Mouse (Mus musculus): ENCODE data around the gene Chchd6. TPM values are rescaled to one million over a fixed set of nuclear protein-coding genes. Genes with fewer than 3 reads are reported as not detected.

Chchd6 gene
- polyA plus RNA-seq, 1 experiment from 2014 or later = 69.0 TPM

DNA sequence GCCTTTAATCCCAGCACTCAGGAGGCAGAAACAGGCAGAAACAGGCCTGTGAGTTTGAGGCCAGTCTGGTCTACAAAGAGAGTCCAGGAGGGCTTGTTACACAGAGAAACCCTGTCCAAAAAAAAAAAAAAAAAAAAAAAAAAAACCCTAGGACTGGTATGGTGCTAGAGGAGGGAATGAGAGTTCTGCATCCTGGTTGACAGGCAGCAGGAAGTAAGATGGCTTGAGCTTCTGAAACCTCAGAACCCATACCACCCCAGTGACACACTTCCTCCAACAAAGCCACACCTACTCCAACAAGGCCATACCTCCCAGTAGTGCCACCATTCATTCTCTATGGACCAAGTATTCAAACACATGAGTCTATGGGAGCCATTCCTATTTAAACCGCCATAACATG, 1.1 kb upstream of the Chchd6 start:
- no peak overlapping the region for H3K27ac ChIP-seq (ENCODE audit: low read depth, low read length)
- H3K9ac ChIP-seq (ENCODE audit: low read depth, low read length) = no peak overlapping the region
- ATAC-seq (ENCODE audit: low FRiP score, low TSS enrichment) = no peak
- 0 out of 2 replicates have a peak, but pooled peaks cover 3% of the 10 kb centered on the region for H3K4me1 ChIP-seq (ENCODE audit: control insufficient read depth, insufficient read depth, low read length)
- no peaks in the 10 kb centered on the region for H3K36me3 ChIP-seq (ENCODE audit: control insufficient read depth, insufficient read depth, low read length)
- H3K27me3 ChIP-seq (ENCODE audit: control insufficient read depth, insufficient read depth, low read length) = no peaks in the 10 kb centered on the region
- H3K4me2 ChIP-seq (replicated peaks; ENCODE audit: low read depth, low read length) = no peak overlapping the region
- H3K4me3 ChIP-seq (ENCODE audit: low read length) = no peak overlapping the region
- 89% methylated on average over 1 of the region's 1 CpGs for WGBS
- 0 out of 2 replicates have a peak, but pooled peaks cover 6% of the 10 kb centered on the region for H3K9me3 ChIP-seq (ENCODE audit: control insufficient read depth, low read length)

DNA sequence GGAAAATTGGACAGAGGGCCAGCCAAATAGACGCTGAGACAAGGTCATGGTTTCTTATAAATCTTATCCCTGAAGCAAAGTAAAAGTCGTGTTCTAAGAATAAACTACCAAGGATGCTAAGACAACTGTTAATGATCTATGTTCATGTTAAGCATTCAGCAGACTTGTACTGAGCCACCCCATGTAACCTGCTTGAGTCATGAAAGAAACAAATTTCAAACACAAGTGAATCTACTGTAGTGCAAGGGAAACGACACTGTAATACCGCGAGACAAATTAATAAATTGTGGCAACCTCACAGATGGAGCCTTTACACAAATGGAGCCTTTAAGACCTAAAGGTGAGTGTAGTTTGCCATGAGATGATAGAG, 310 bp upstream of the Chchd6 start:
- 0 out of 2 replicates have a peak, but pooled peaks cover 6% of the 10 kb centered on the region for H3K9me3 ChIP-seq (ENCODE audit: control insufficient read depth, low read length)
- no peak overlapping the region for H3K27ac ChIP-seq (ENCODE audit: low read depth, low read length)
- H3K9ac ChIP-seq (ENCODE audit: low read depth, low read length) = no peak overlapping the region
- H3K4me2 ChIP-seq (replicated peaks; ENCODE audit: low read depth, low read length) = peak overlapping the region; percentile 65; the same call in 1 of the 2 replicates
- 0 out of 2 replicates have a peak, but pooled peaks cover 3% of the 10 kb centered on the region for H3K4me1 ChIP-seq (ENCODE audit: control insufficient read depth, insufficient read depth, low read length)
- H3K36me3 ChIP-seq (ENCODE audit: control insufficient read depth, insufficient read depth, low read length) = no peaks in the 10 kb centered on the region
- H3K4me3 ChIP-seq (ENCODE audit: low read length) = peak overlapping the region; percentile 77; the same call in 1 of the 2 replicates
- peak; percentile 40; the same call in 1 of the 2 replicates for ATAC-seq (ENCODE audit: low FRiP score, low TSS enrichment)
- H3K27me3 ChIP-seq (ENCODE audit: control insufficient read depth, insufficient read depth, low read length) = no peaks in the 10 kb centered on the region
- WGBS = 28% methylated on average over 5 of the region's 5 CpGs

- Histone ChIP-seq H3K9ac (ENCODE audit: low read depth, low read length) (no peak overlapping the region), H3K4me3 (ENCODE audit: low read length) (no peak overlapping the region), H3K27me3 (ENCODE audit: control insufficient read depth, insufficient read depth, low read length) (no peaks in the 10 kb centered on the region), H3K36me3 (ENCODE audit: control insufficient read depth, insufficient read depth, low read length) (no peaks in the 10 kb centered on the region), H3K9me3 (ENCODE audit: control insufficient read depth, low read length) (0 out of 2 replicates have a peak, but pooled peaks cover 2% of the 10 kb centered on the region), H3K4me2 (replicated peaks; ENCODE audit: low read depth, low read length) (no peak overlapping the region), H3K27ac (ENCODE audit: low read depth, low read length) (no peak overlapping the region), H3K4me1 (ENCODE audit: control insufficient read depth, insufficient read depth, low read length) (0 out of 2 replicates have a peak, but pooled peaks cover 3% of the 10 kb centered on the region)
- 87% methylated on average over 3 of the region's 3 CpGs for WGBS
- no peak for ATAC-seq (ENCODE audit: low FRiP score, low TSS enrichment)
Observed at GRCm38 (mm10) chr6:89592016-89592415, 3.4 kb downstream of the Chchd6 start.

- whole genome bisulfite sequencing = 87% methylated on average over 3 of the region's 3 CpGs
- ATAC-seq (ENCODE audit: low FRiP score, low TSS enrichment) = no peak
Observed at GRCm38 (mm10) chr6:89591531-89591930, 3.9 kb downstream of the Chchd6 start.

GRCm38 (mm10) chr6:89585696-89586095, 9.8 kb downstream of the Chchd6 start:
- Histone ChIP-seq H3K4me1 (ENCODE audit: control insufficient read depth, insufficient read depth, low read length) (no peaks in the 10 kb centered on the region), H3K36me3 (ENCODE audit: control insufficient read depth, insufficient read depth, low read length) (no peaks in the 10 kb centered on the region), H3K4me2 (replicated peaks; ENCODE audit: low read depth, low read length) (no peak overlapping the region), H3K4me3 (ENCODE audit: low read length) (no peak overlapping the region), H3K9ac (ENCODE audit: low read depth, low read length) (no peak overlapping the region), H3K27ac (ENCODE audit: low read depth, low read length) (no peak overlapping the region), H3K9me3 (ENCODE audit: control insufficient read depth, low read length) (no peaks in the 10 kb centered on the region), H3K27me3 (ENCODE audit: control insufficient read depth, insufficient read depth, low read length) (no peaks in the 10 kb centered on the region)
- ATAC-seq (ENCODE audit: low FRiP score, low TSS enrichment) = no peak

More at GRCm38 (mm10) chr6:89591531-89591930, 3.9 kb downstream of the Chchd6 start:
- Histone ChIP-seq H3K27ac (ENCODE audit: low read depth, low read length) (no peak overlapping the region), H3K4me3 (ENCODE audit: low read length) (no peak overlapping the region), H3K9ac (ENCODE audit: low read depth, low read length) (no peak overlapping the region), H3K4me2 (replicated peaks; ENCODE audit: low read depth, low read length) (no peak overlapping the region), H3K4me1 (ENCODE audit: control insufficient read depth, insufficient read depth, low read length) (0 out of 2 replicates have a peak, but pooled peaks cover 3% of the 10 kb centered on the region), H3K9me3 (ENCODE audit: control insufficient read depth, low read length) (no peaks in the 10 kb centered on the region), H3K36me3 (ENCODE audit: control insufficient read depth, insufficient read depth, low read length) (no peaks in the 10 kb centered on the region), H3K27me3 (ENCODE audit: control insufficient read depth, insufficient read depth, low read length) (no peaks in the 10 kb centered on the region)

DNA sequence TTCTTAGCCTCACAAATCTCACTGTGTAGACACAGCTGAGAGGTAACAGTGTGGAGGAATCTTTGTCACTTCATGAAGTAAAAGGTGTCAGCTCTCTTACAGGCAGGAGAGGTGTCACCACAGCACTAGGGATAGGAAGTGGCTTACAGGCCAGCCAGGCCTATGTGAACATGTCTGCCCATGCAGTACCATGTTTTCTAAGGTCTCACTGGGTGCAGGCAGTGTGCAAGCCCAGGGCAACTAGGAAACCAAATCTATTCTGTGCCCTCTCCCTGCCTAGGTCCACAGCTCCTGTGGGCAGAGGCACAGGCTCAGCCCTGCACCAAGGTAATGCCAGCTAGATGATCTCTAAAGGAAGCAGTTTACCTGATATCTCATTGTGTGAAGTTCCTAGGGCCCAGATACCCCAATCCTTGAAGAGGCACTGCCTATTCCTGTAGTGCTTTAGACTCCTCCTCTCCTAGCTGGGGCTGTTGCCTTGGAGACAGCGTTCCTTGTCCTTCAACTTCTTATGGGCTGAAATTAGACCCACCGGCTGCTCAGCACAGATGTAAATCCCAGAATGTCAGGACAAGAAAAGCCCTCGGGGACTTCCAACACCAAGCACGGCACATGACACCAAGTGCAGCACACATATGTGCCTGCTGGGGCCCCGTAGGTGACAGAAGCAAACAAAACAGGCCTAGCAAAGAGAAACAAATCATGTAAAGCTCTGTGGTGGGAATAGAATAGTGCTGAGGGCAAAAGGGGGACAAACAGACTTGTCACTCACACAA, 10.6 kb downstream of the Chchd6 start:
- H3K27me3 ChIP-seq (ENCODE audit: control insufficient read depth, insufficient read depth, low read length) = no peaks in the 10 kb centered on the region
- no peaks in the 10 kb centered on the region for H3K36me3 ChIP-seq (ENCODE audit: control insufficient read depth, insufficient read depth, low read length)
- H3K27ac ChIP-seq (ENCODE audit: low read depth, low read length) = no peak overlapping the region
- H3K4me1 ChIP-seq (ENCODE audit: control insufficient read depth, insufficient read depth, low read length) = no peaks in the 10 kb centered on the region
- peak; percentile 81; the same call in 1 of the 2 replicates for ATAC-seq (ENCODE audit: low FRiP score, low TSS enrichment)
- no peak overlapping the region for H3K4me3 ChIP-seq (ENCODE audit: low read length)
- WGBS = 10% methylated on average over 5 of the region's 5 CpGs
- no peaks in the 10 kb centered on the region for H3K9me3 ChIP-seq (ENCODE audit: control insufficient read depth, low read length)
- H3K9ac ChIP-seq (ENCODE audit: low read depth, low read length) = no peak overlapping the region
- H3K4me2 ChIP-seq (replicated peaks; ENCODE audit: low read depth, low read length) = no peak overlapping the region

DNA sequence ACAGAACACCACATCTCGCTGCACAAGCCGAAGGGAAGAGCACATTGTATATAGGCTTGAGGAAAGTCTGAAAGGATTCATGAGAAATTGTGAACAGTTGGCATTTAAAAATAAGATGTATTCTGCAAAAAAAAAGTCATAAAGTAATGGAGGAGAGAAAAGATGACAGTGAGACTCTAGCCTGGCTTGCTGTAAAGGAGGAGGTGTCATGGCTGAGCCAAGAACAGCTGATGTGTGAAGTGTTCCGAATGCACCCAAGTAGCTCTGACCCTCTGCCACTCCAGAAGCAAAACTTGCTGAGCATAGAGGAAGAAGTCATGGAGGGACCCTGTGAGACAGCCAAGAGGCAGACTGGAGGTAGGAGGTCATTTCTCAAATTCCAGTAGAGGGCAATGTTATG, 12.3 kb downstream of the Chchd6 start:
- no peaks in the 10 kb centered on the region for H3K9me3 ChIP-seq (ENCODE audit: control insufficient read depth, low read length)
- H3K4me2 ChIP-seq (replicated peaks; ENCODE audit: low read depth, low read length) = no peak overlapping the region
- no peak overlapping the region for H3K9ac ChIP-seq (ENCODE audit: low read depth, low read length)
- no peaks in the 10 kb centered on the region for H3K27me3 ChIP-seq (ENCODE audit: control insufficient read depth, insufficient read depth, low read length)
- no peaks in the 10 kb centered on the region for H3K4me1 ChIP-seq (ENCODE audit: control insufficient read depth, insufficient read depth, low read length)
- H3K27ac ChIP-seq (ENCODE audit: low read depth, low read length) = no peak overlapping the region
- no peak overlapping the region for H3K4me3 ChIP-seq (ENCODE audit: low read length)
- 88% methylated on average over 3 of the region's 3 CpGs for WGBS
- ATAC-seq (ENCODE audit: low FRiP score, low TSS enrichment) = no peak
- H3K36me3 ChIP-seq (ENCODE audit: control insufficient read depth, insufficient read depth, low read length) = no peaks in the 10 kb centered on the region

DNA sequence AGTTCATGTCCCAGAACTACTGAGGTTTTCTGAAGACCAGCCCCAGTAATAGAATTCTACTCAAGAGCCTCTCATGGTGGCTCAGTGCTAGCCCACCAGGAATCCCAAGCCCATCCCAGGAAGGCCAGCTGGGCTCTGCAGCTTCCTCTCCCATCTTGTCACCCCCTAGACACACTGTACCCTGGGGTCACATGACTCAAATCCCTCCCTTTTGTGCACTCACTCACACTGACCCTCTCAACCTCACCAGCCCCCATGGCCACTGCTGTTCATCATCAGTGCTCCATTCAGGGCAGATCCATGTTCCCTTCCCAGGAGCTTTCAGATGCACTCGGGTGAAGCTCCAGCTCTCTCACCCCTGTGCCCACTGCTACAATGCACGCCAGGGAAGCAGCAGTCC, 20.8 kb downstream of the Chchd6 start:
- Histone ChIP-seq H3K9me3 (ENCODE audit: control insufficient read depth, low read length) (no peaks in the 10 kb centered on the region), H3K36me3 (ENCODE audit: control insufficient read depth, insufficient read depth, low read length) (no peaks in the 10 kb centered on the region), H3K4me2 (replicated peaks; ENCODE audit: low read depth, low read length) (no peak overlapping the region), H3K4me3 (ENCODE audit: low read length) (no peak overlapping the region), H3K9ac (ENCODE audit: low read depth, low read length) (no peak overlapping the region), H3K27me3 (ENCODE audit: control insufficient read depth, insufficient read depth, low read length) (no peaks in the 10 kb centered on the region), H3K4me1 (ENCODE audit: control insufficient read depth, insufficient read depth, low read length) (no peaks in the 10 kb centered on the region), H3K27ac (ENCODE audit: low read depth, low read length) (no peak overlapping the region)
- no peak for ATAC-seq (ENCODE audit: low FRiP score, low TSS enrichment)
- WGBS = 65% methylated on average over 2 of the region's 2 CpGs

DNA sequence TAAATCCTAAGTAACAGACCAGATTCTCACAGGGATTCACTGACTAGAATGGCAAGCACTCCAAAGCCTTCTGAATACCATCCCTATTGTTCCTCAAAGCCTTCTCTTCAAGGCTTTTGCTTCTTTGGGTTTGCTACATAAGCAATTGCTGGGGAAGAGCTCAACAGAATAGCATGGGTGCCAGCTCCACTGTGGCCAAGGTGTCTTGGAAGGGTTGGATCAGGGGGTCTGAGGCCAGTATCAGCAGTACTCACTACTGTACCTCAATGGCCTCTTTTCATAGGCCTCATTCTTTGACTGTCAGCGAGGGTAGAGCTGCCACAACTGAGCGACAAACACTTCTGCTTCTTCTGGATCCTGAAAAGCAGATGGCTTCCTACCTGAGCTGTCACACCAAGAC, 21.7 kb downstream of the Chchd6 start:
- ATAC-seq (ENCODE audit: low FRiP score, low TSS enrichment) = no peak
- H3K27ac ChIP-seq (ENCODE audit: low read depth, low read length) = no peak overlapping the region
- no peak overlapping the region for H3K9ac ChIP-seq (ENCODE audit: low read depth, low read length)

More for the DNA sequence above, 21.7 kb downstream of the Chchd6 start:
- no peaks in the 10 kb centered on the region for H3K4me1 ChIP-seq (ENCODE audit: control insufficient read depth, insufficient read depth, low read length)
- H3K4me3 ChIP-seq (ENCODE audit: low read length) = no peak overlapping the region
- no peaks in the 10 kb centered on the region for H3K36me3 ChIP-seq (ENCODE audit: control insufficient read depth, insufficient read depth, low read length)
- no peaks in the 10 kb centered on the region for H3K9me3 ChIP-seq (ENCODE audit: control insufficient read depth, low read length)
- 89% methylated on average over 2 of the region's 2 CpGs for WGBS
- H3K4me2 ChIP-seq (replicated peaks; ENCODE audit: low read depth, low read length) = no peak overlapping the region
- H3K27me3 ChIP-seq (ENCODE audit: control insufficient read depth, insufficient read depth, low read length) = no peaks in the 10 kb centered on the region
